Mouse (Mus musculus): ENCODE results near the gene Palmd. TPM values are rescaled to one million over a fixed set of nuclear protein-coding genes. Genes with fewer than 3 reads are reported as not detected.

The Palmd gene
- total and polyA plus RNA-seq, 2 experiments from 2014 or later, result 6.7 to 10.7 TPM

DNA sequence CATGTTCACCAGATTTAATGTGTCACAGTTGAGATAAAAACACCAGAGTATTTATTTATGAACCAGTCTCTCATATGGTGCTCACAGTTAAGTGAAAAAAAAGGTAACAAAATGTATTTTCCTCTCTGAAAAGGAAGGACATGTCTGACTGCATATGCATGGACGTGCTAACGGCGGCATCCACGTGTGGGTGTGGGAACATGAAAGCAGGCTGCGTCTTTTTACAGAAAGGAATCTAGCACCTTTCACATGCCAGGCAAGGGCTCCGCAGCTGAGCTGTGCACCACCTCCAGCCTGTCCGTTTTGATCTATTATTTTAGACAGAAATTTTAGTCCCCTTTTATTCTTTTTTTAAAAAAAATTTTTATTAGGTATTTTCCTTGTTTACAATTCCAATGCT, 79.4 kb downstream of the Palmd start:
- Histone ChIP-seq H3K27ac (ENCODE audit: low read depth, low read length) (no peak overlapping the region), H3K9ac (replicated peaks; ENCODE audit: low read length, poor library complexity, severe bottlenecking) (no peak overlapping the region), H3K27me3 (ENCODE audit: insufficient read depth, low read length) (no peaks in the 10 kb centered on the region), H3K36me3 (ENCODE audit: insufficient read depth, low read length) (0 out of 2 replicates have a peak, but pooled peaks cover 2% of the 10 kb centered on the region), H3K9me3 (ENCODE audit: low read length) (no peaks in the 10 kb centered on the region), H3K4me2 (ENCODE audit: low read depth, low read length, poor library complexity, severe bottlenecking) (no peak overlapping the region), H3K4me3 (ENCODE audit: low read depth, low read length) (no peak overlapping the region), H3K4me1 (ENCODE audit: insufficient read depth, low read length) (no peaks in the 10 kb centered on the region)
- DNase-seq (ENCODE audit: low spot score), result no peak
- WGBS, result 88% methylated on average over 7 of the region's 7 CpGs
- ATAC-seq (ENCODE audit: low FRiP score), result no peak
- TF ChIP-seq CTCF (IDR thresholded peaks at IDR 0.05), result no peak

DNA sequence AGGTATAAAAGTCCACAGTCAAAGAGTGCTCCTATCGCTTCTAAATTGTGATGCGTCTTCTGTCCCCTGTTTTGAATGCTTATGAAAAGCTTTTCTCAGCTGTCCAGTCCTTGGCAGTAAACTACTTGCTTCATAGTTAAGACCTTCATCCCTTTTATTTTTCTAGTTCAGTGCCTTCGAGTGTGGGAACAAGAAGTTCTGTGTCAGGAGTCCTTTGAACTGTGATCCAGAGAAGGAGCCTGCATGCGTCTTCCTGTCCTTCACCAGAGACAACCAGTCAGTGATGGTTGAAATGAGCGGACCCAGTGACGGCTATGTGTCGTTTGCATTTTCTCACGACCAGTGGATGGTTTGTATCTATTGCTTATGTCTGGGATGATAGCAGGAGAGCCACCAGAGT, 83.8 kb downstream of the Palmd start:
- Histone ChIP-seq H3K36me3 (ENCODE audit: insufficient read depth, low read length) (0 out of 2 replicates have a peak, but pooled peaks cover 2% of the 10 kb centered on the region), H3K4me3 (ENCODE audit: low read depth, low read length) (no peak overlapping the region), H3K4me1 (ENCODE audit: insufficient read depth, low read length) (no peaks in the 10 kb centered on the region), H3K9ac (replicated peaks; ENCODE audit: low read length, poor library complexity, severe bottlenecking) (no peak overlapping the region), H3K9me3 (ENCODE audit: low read length) (no peaks in the 10 kb centered on the region), H3K27ac (ENCODE audit: low read depth, low read length) (no peak overlapping the region), H3K27me3 (ENCODE audit: insufficient read depth, low read length) (no peaks in the 10 kb centered on the region), H3K4me2 (ENCODE audit: low read depth, low read length, poor library complexity, severe bottlenecking) (no peak overlapping the region)
- WGBS, result 84% methylated on average over 8 of the region's 8 CpGs
- ATAC-seq (ENCODE audit: low FRiP score) (no peak), DNase-seq (ENCODE audit: low spot score) (no peak)
- TF ChIP-seq CTCF (IDR thresholded peaks at IDR 0.05), result no peak

DNA sequence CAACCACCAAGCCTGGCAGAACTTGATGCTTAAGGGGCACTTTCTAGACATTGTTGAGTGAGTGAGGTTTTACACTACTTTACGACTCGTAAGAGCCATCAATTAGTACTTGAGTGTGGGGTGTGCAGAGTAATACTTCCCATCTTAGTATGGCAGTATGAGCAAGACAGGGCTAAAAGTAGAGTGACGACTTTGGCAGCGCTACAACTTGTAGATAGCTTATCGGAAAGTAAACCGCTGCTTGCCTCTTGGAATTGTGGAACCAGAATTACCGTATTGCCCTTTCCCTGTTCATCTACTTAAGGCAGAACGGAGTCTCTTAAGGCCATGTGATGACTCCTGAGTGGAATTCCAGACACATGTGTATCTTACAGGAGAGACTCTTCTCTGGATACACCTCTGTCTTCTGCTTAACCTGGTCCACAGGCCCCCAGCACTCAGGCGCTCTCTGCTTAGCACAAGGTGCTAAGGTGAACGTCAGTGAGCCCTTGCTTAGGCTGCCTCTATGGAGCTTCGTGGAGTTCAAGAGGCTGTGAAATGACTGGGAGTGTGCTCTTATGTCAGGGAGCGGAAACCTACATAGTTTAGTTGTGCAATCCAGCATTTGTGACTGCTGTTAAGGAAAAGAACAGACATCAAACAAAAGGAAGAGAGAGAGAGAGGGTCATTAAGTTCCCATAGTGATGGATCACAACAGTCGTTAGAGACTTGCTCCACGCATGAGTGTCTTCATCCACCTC, 86.4 kb downstream of the Palmd start:
- DNase-seq (ENCODE audit: low spot score) (no peak), ATAC-seq (ENCODE audit: low FRiP score) (no peak)
- Histone ChIP-seq H3K9ac (replicated peaks; ENCODE audit: low read length, poor library complexity, severe bottlenecking) (no peak overlapping the region), H3K27me3 (ENCODE audit: insufficient read depth, low read length) (no peaks in the 10 kb centered on the region), H3K36me3 (ENCODE audit: insufficient read depth, low read length) (0 out of 2 replicates have a peak, but pooled peaks cover 2% of the 10 kb centered on the region), H3K27ac (ENCODE audit: low read depth, low read length) (no peak overlapping the region), H3K4me1 (ENCODE audit: insufficient read depth, low read length) (no peaks in the 10 kb centered on the region), H3K4me3 (ENCODE audit: low read depth, low read length) (no peak overlapping the region), H3K9me3 (ENCODE audit: low read length) (no peaks in the 10 kb centered on the region), H3K4me2 (ENCODE audit: low read depth, low read length, poor library complexity, severe bottlenecking) (no peak overlapping the region)
- no peak for TF ChIP-seq CTCF (IDR thresholded peaks at IDR 0.05)
- 93% methylated on average over 14 of the region's 14 CpGs for WGBS

DNA sequence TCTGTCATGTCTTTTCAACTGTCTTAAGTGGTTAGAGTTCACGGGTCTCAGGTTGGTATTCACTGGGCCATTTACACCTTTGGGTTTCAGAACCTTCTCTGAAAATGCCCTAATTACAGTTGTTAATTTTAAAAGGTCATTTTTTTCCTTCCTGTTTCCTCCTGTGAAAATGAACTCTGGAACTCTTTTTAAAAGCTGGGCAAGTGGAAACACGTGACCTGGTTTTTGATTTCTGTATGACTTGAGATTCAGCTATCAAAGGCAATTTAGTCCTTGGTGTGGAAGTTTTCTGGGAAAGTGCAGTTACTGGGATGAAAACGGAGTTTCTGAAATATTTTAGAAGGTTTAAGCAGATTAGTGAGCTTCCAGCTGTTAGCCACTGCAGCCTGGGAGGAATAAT, 98.4 kb downstream of the Palmd start:
- H3K27me3 ChIP-seq (ENCODE audit: insufficient read depth, low read length), result no peaks in the 10 kb centered on the region
- H3K4me3 ChIP-seq (ENCODE audit: low read depth, low read length), result no peak overlapping the region
- ATAC-seq (ENCODE audit: low FRiP score), result no peak
- no peak overlapping the region for H3K9ac ChIP-seq (replicated peaks; ENCODE audit: low read length, poor library complexity, severe bottlenecking)
- H3K4me1 ChIP-seq (ENCODE audit: insufficient read depth, low read length), result no peaks in the 10 kb centered on the region
- H3K27ac ChIP-seq (ENCODE audit: low read depth, low read length), result no peak overlapping the region
- WGBS, result 45% methylated on average over 3 of the region's 3 CpGs
- H3K9me3 ChIP-seq (ENCODE audit: low read length), result no peaks in the 10 kb centered on the region
- DNase-seq (ENCODE audit: low spot score), result no peak
- no peak overlapping the region for H3K4me2 ChIP-seq (ENCODE audit: low read depth, low read length, poor library complexity, severe bottlenecking)
- no peak for TF ChIP-seq CTCF (IDR thresholded peaks at IDR 0.05)
- H3K36me3 ChIP-seq (ENCODE audit: insufficient read depth, low read length), result no peaks in the 10 kb centered on the region

Other genes starting within 250 kb of the Palmd start
- 18.9 and 19.6 TPM in 2 replicates for gene Agl, start 160.8 kb downstream of the Palmd start, total RNA-seq (2014; rRNA removed)
- 8.9 and 12.5 TPM in 2 replicates for gene Agl, start 160.8 kb downstream of the Palmd start, polyA plus RNA-seq (2015; fragmentation: Nextera tagmentation; extraction: Ambion mirVana)
- gene Frrs1, start 109.5 kb downstream of the Palmd start, total RNA-seq (2014; rRNA removed), result 3.8 and 7.3 TPM in 2 replicates
- gene Frrs1, start 109.5 kb downstream of the Palmd start, polyA plus RNA-seq (2015; fragmentation: Nextera tagmentation; extraction: Ambion mirVana), result 5.6 and 7.0 TPM in 2 replicates
- not detected in 2 replicates for gene 4930455H04Rik, start 720 bp downstream of the Palmd start, total RNA-seq (2014; rRNA removed)
- not detected in 2 replicates for gene 4930455H04Rik, start 720 bp downstream of the Palmd start, polyA plus RNA-seq (2015; fragmentation: Nextera tagmentation; extraction: Ambion mirVana)

All from midbrain, postnatal 0 days (tissue).